Mouse (Mus musculus): Measurements from ENCODE around the gene Uts2r.

DNA sequence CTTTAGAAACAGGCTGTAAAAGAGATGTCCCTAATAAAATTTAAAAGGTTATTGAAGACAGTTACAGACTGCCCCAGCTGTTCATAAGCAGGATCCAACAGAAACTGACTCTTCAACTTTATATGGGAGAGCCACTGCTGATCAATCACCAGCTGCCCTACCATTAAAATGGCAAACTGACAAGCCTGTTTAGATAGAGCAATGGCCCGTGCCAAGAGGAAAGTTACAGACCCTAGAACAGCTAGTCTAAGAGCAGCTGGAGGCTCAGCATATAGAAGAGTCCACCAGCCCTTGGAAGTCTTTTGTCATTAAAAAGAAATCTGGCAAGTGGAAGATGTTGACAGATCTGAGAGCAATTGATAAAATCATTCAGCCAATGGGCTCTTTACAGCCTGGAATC is 25.5 kb upstream of the Uts2r start:
- TF ChIP-seq ZC3H11A (IDR thresholded peaks at IDR 0.05; ENCODE audit: borderline replicate concordance, low read depth, low read length) (no peak), ZNF384 (IDR thresholded peaks at IDR 0.05; ENCODE audit: low read depth, low read length) (no peak), HCFC1 (IDR thresholded peaks at IDR 0.05; ENCODE audit: borderline replicate concordance, insufficient read depth, low read length) (no peak), CHD2 (IDR thresholded peaks at IDR 0.05; ENCODE audit: low read depth, low read length) (no peak)

All from ES-E14 (cell line).